Mouse (Mus musculus) CH12.LX (cell line): ENCODE measurements at regions not wholly inside any gene's neighbourhood (a gene's known extent, or its start where the extent isn't known, plus 50 kb on each side); places are given as distances from the start of the nearest gene placed in this dataset.

ENCODE experiments used
- CTCF ChIP-seq, 2 experiments: IDR thresholded peaks in 1 of 2; conservative IDR thresholded peaks in 1 of 2; 2 replicates each; pipeline ENCODE4 v1.5.1; 2011 to 2012; ENCODE audit warnings: low read depth in 2 of 2, low read length in 2 of 2, improper control_type of control experiment in 1 of 2, inconsistent platforms in 1 of 2, mild to moderate bottlenecking in 1 of 2, moderate library complexity in 1 of 2
- EP300 ChIP-seq: IDR thresholded peaks from 2 replicates; pipeline ENCODE4 v1.6.1; 2011; ENCODE audit warnings: low read length, improper control_type of control experiment
- GABPA ChIP-seq: IDR thresholded peaks from 2 replicates; pipeline ENCODE4 v1.6.1; 2012; ENCODE audit warnings: low read depth, low read length, improper control_type of control experiment, inconsistent platforms; ENCODE audit not compliant: insufficient replicate concordance
- HCFC1 ChIP-seq: IDR thresholded peaks from 2 replicates; pipeline ENCODE4 v1.6.1; 2012; ENCODE audit warnings: low read depth, mild to moderate bottlenecking, inconsistent platforms, low read length, improper control_type of control experiment
- MAZ ChIP-seq: IDR thresholded peaks from 2 replicates; pipeline ENCODE4 v1.6.1; 2012; ENCODE audit warnings: low read depth, mild to moderate bottlenecking, inconsistent platforms, low read length, improper control_type of control experiment, moderate library complexity
- MEF2A ChIP-seq: IDR thresholded peaks from 2 replicates; pipeline ENCODE4 v1.6.1; 2014; ENCODE audit warnings: low read depth, mild to moderate bottlenecking, inconsistent platforms, low read length, improper control_type of control experiment, borderline replicate concordance
- TBP ChIP-seq: conservative IDR thresholded peaks from 2 replicates; pipeline ENCODE4 v1.6.1; 2011; ENCODE audit warnings: low read depth, low read length, improper control_type of control experiment
- UBTF ChIP-seq: IDR thresholded peaks from 2 replicates; pipeline ENCODE4 v1.6.1; 2012; ENCODE audit warnings: low read depth, mild to moderate bottlenecking, inconsistent platforms, low read length, improper control_type of control experiment, moderate library complexity
- USF1 ChIP-seq: IDR thresholded peaks from 2 replicates; pipeline ENCODE4 v1.6.1; 2014; ENCODE audit warnings: low read depth, mild to moderate bottlenecking, inconsistent platforms, low read length, improper control_type of control experiment
- ZMIZ1 ChIP-seq: IDR thresholded peaks from 2 replicates; pipeline ENCODE4 v1.6.1; 2012; ENCODE audit warnings: low read depth, mild to moderate bottlenecking, inconsistent platforms, low read length, improper control_type of control experiment

- TF ChIP-seq CTCF (conservative IDR thresholded peaks at IDR 0.05 in 1 of 2, IDR thresholded peaks at IDR 0.05 in 1 of 2; ENCODE audit: low read depth in 2 of 2, low read length in 2 of 2) (no peak), MEF2A (no peak), MAZ (no peak), TBP (no peak), GABPA (no peak), HCFC1 (no peak), UBTF (no peak), EP300 (no peak), USF1 (no peak), ZMIZ1 (no peak)
These were observed 329.7 kb downstream of the Vgll3 start for GRCm38 (mm10) chr16:66144765-66145164.
